Mouse (Mus musculus) hindbrain, embryonic 11.5 days (tissue): Measurements from ENCODE around the gene Fmn2. TPM values are rescaled to one million over a fixed set of nuclear protein-coding genes. Genes with fewer than 3 reads are reported as not detected.

Experiments used
- ATAC-seq: fragments of 200-750 bp; cut with Nextera tagmentation; 2 replicates; pipeline ENCODE4 v1.8.0; 2017; ENCODE audit warnings: mild to moderate bottlenecking, moderate TSS enrichment, moderate library complexity; ENCODE audit not compliant: low FRiP score
- DNase-seq: peaks from one replicate; pipeline ENCODE4 v3.0.0-alpha.2; 2015; ENCODE audit warnings: low spot score
- H3K27ac ChIP-seq: fragments of 300-500 bp; sonication (generic); 2 replicates; pipeline ENCODE4 v1.5.1; 2014; ENCODE audit warnings: mild to moderate bottlenecking, low read depth, low read length
- H3K27me3 ChIP-seq: fragments of 300-500 bp; sonication (generic); 2 replicates; pipeline ENCODE4 v1.6.1; 2014; ENCODE audit warnings: mild to moderate bottlenecking, low read length, moderate library complexity, mixed read lengths; ENCODE audit not compliant: control insufficient read depth, insufficient read depth
- H3K36me3 ChIP-seq: fragments of 300-500 bp; sonication (generic); 2 replicates; pipeline ENCODE4 v1.6.1; 2014; ENCODE audit warnings: mild to moderate bottlenecking, low read length, moderate library complexity, mixed read lengths; ENCODE audit not compliant: control insufficient read depth, insufficient read depth
- H3K4me1 ChIP-seq: fragments of 300-500 bp; sonication (generic); replicated peaks from 2 replicates; pipeline ENCODE4 v1.6.1; 2014; ENCODE audit warnings: low read length, mixed read lengths; ENCODE audit not compliant: control insufficient read depth, insufficient read depth
- H3K4me2 ChIP-seq: fragments of 300-500 bp; sonication (generic); replicated peaks from 2 replicates; pipeline ENCODE4 v1.6.1; 2014; ENCODE audit warnings: mild to moderate bottlenecking, low read depth, low read length
- H3K4me3 ChIP-seq: fragments of 300-500 bp; sonication (generic); 2 replicates; pipeline ENCODE4 v1.5.1; 2014; ENCODE audit warnings: low read depth, low read length
- H3K9ac ChIP-seq: fragments of 300-500 bp; sonication (generic); 2 replicates; pipeline ENCODE4 v1.6.1; 2014; ENCODE audit warnings: low read depth, low read length
- H3K9me3 ChIP-seq: fragments of 300-500 bp; sonication (generic); 2 replicates; pipeline ENCODE4 v1.6.1; 2016; ENCODE audit warnings: low read length; ENCODE audit not compliant: control insufficient read depth
- WGBS: fragments of 180-500 bp; shearing (Covaris S2); extraction: QIAGEN DNeasy Blood & Tissue Kit; methylation state at CpG from one replicate; pipeline ENCODE4 v1.1.7; 2014; 5-methylcytosine and 5-hydroxymethylcytosine counted together
- polyA plus RNA-seq: library from polyadenylated mRNA; unstranded; fragments of >200 nt; fragmentation: Nextera tagmentation; extraction: Ambion mirVana; gene quantifications from 2 replicates; pipeline ENCODE4 v1.2.1, GENCODE M21; 2014

The Fmn2 gene
- polyA plus RNA-seq, 1 experiment from 2014 or later: 11.3 TPM

- no peak for ATAC-seq
Observed at GRCm38 (mm10) chr1:174750893-174751461, 249.4 kb downstream of the Fmn2 start.

GRCm38 (mm10) chr1:174759354-174759753 lies 257.7 kb downstream of the Fmn2 start:
- Histone ChIP-seq H3K4me3 (no peak overlapping the region), H3K4me1 (no peaks in the 10 kb centered on the region), H3K27me3 (no peaks in the 10 kb centered on the region), H3K4me2 (no peak overlapping the region), H3K9me3 (no peaks in the 10 kb centered on the region), H3K36me3 (no peaks in the 10 kb centered on the region), H3K9ac (no peak overlapping the region), H3K27ac (no peak overlapping the region)
- WGBS: 74% methylated on average over 6 of the region's 6 CpGs
- DNase-seq (no peak), ATAC-seq (no peak)

More at GRCm38 (mm10) chr1:174750893-174751461, 249.4 kb downstream of the Fmn2 start:
- no peak for DNase-seq
- Histone ChIP-seq H3K9me3 (no peaks in the 10 kb centered on the region), H3K4me1 (no peaks in the 10 kb centered on the region), H3K27me3 (no peaks in the 10 kb centered on the region), H3K4me3 (no peak overlapping the region), H3K27ac (no peak overlapping the region), H3K36me3 (no peaks in the 10 kb centered on the region), H3K4me2 (no peak overlapping the region), H3K9ac (no peak overlapping the region)
- WGBS: 86% methylated on average over 3 of the region's 3 CpGs

GRCm38 (mm10) chr1:174765757-174766156 lies 264.1 kb downstream of the Fmn2 start:
- H3K9me3 ChIP-seq: no peaks in the 10 kb centered on the region
- no peak overlapping the region for H3K4me2 ChIP-seq
- H3K36me3 ChIP-seq: no peaks in the 10 kb centered on the region
- H3K4me1 ChIP-seq: no peaks in the 10 kb centered on the region
- ATAC-seq (no peak), DNase-seq (no peak)
- H3K9ac ChIP-seq: no peak overlapping the region
- H3K4me3 ChIP-seq: no peak overlapping the region
- no peak overlapping the region for H3K27ac ChIP-seq
- 68% methylated on average over 2 of the region's 2 CpGs for WGBS
- no peaks in the 10 kb centered on the region for H3K27me3 ChIP-seq

- Histone ChIP-seq H3K4me1 (no peaks in the 10 kb centered on the region), H3K36me3 (no peaks in the 10 kb centered on the region), H3K4me3 (no peak overlapping the region), H3K9me3 (no peaks in the 10 kb centered on the region), H3K27ac (no peak overlapping the region), H3K4me2 (no peak overlapping the region), H3K27me3 (no peaks in the 10 kb centered on the region), H3K9ac (no peak overlapping the region)
- DNase-seq (no peak), ATAC-seq (no peak)
- WGBS: 82% methylated on average over 3 of the region's 3 CpGs
Observed at GRCm38 (mm10) chr1:174766852-174767251, 265.2 kb downstream of the Fmn2 start.

GRCm38 (mm10) chr1:174771871-174772281 lies 270.3 kb downstream of the Fmn2 start:
- Histone ChIP-seq H3K4me2 (no peak overlapping the region), H3K9me3 (no peaks in the 10 kb centered on the region), H3K27ac (no peak overlapping the region), H3K4me3 (no peak overlapping the region), H3K36me3 (no peaks in the 10 kb centered on the region), H3K9ac (no peak overlapping the region), H3K27me3 (no peaks in the 10 kb centered on the region), H3K4me1 (no peaks in the 10 kb centered on the region)
- DNase-seq (no peak), ATAC-seq (no peak)
- WGBS: 81% methylated on average over 4 of the region's 4 CpGs

- no peak overlapping the region for H3K4me3 ChIP-seq
- no peaks in the 10 kb centered on the region for H3K9me3 ChIP-seq
- no peak for DNase-seq
- 94% methylated on average over 4 of the region's 4 CpGs for WGBS
- H3K27me3 ChIP-seq: no peaks in the 10 kb centered on the region
- no peak overlapping the region for H3K4me2 ChIP-seq
- H3K27ac ChIP-seq: no peak overlapping the region
- H3K36me3 ChIP-seq: no peaks in the 10 kb centered on the region
- H3K4me1 ChIP-seq: no peaks in the 10 kb centered on the region
- no peak for ATAC-seq
- no peak overlapping the region for H3K9ac ChIP-seq
Observed at GRCm38 (mm10) chr1:174781037-174781436, 279.4 kb downstream of the Fmn2 start.

GRCm38 (mm10) chr1:174788617-174789016 lies 287.0 kb downstream of the Fmn2 start:
- DNase-seq (no peak), ATAC-seq (no peak)
- no peak overlapping the region for H3K27ac ChIP-seq
- H3K9ac ChIP-seq: no peak overlapping the region
- H3K9me3 ChIP-seq: no peaks in the 10 kb centered on the region
- no peaks in the 10 kb centered on the region for H3K27me3 ChIP-seq
- H3K4me3 ChIP-seq: no peak overlapping the region
- WGBS: 94% methylated on average over 2 of the region's 2 CpGs
- H3K4me2 ChIP-seq: no peak overlapping the region
- H3K36me3 ChIP-seq: peaks cover 3% of the 10 kb centered on the region; the same call in 1 of the 2 replicates
- H3K4me1 ChIP-seq: no peaks in the 10 kb centered on the region

GRCm38 (mm10) chr1:174811846-174812245 lies 310.2 kb downstream of the Fmn2 start:
- Histone ChIP-seq H3K36me3 (no peaks in the 10 kb centered on the region), H3K27me3 (no peaks in the 10 kb centered on the region), H3K9me3 (no peaks in the 10 kb centered on the region), H3K4me3 (no peak overlapping the region), H3K27ac (no peak overlapping the region), H3K9ac (no peak overlapping the region), H3K4me2 (no peak overlapping the region), H3K4me1 (no peaks in the 10 kb centered on the region)
- ATAC-seq (no peak), DNase-seq (no peak)
- 90% methylated on average over 4 of the region's 4 CpGs for WGBS

- Histone ChIP-seq H3K4me3 (no peak overlapping the region), H3K27ac (no peak overlapping the region), H3K9me3 (no peaks in the 10 kb centered on the region), H3K4me2 (no peak overlapping the region), H3K27me3 (no peaks in the 10 kb centered on the region), H3K4me1 (no peaks in the 10 kb centered on the region), H3K9ac (no peak overlapping the region), H3K36me3 (no peaks in the 10 kb centered on the region)
- DNase-seq (no peak), ATAC-seq (no peak)
- 46% methylated on average over 8 of the region's 8 CpGs for whole genome bisulfite sequencing
Observed at GRCm38 (mm10) chr1:174826562-174826961, 324.9 kb downstream of the Fmn2 start.
